Mouse (Mus musculus) cerebellum, adult 11 months (tissue): ENCODE measurements at regions not wholly inside any gene's neighbourhood (a gene's known extent, or its start where the extent isn't known, plus 50 kb on each side); places are given as distances from the start of the nearest gene placed in this dataset.

Source experiments
- DNase-seq: peaks from one replicate; pipeline ENCODE4 v3.0.0; 2022

DNA sequence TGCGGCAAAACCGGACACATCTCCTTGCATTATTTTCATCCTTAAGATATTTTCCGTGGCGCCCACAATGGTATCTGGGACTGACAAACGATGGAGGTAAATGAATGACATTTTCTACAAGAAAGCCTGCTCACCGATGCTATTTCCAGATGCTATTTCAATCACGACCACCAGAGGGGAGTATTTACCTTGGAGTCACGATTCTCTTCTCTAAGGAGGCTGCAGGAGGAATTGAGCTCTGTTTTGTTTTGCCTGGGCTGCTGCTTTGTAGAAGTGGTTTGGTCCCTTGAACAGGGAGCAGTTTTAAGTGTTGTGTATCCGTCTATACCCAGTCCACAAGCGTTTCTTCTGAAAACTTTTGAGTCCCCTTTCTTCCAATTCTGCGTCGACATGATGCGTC lies 128.7 kb upstream of the Itga1 start:
- peak; percentile 9 for DNase-seq

DNA sequence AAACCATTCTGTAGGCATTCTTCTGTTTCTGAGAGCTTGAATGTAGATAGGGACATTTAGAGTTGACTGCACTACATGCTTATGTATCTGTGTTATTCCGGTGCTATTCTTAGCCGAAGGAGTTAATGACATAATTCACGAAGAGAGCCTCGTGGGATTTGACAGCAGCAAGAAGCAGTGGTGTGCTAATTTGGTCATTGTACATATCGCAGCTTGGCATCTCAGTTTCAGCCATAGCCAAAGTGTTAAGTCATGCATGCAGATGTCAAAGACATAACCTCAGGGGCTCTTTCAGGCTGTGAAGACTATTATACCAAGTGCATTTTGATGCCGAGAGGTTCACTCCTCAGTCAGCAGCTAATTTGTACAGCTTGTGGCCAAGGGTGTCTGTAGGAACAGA lies 125.1 kb upstream of the Itga1 start:
- no peak for DNase-seq

GRCm38 (mm10) chr13:115219701-115220100 lies 117.9 kb upstream of the Itga1 start:
- no peak for DNase-seq

DNA sequence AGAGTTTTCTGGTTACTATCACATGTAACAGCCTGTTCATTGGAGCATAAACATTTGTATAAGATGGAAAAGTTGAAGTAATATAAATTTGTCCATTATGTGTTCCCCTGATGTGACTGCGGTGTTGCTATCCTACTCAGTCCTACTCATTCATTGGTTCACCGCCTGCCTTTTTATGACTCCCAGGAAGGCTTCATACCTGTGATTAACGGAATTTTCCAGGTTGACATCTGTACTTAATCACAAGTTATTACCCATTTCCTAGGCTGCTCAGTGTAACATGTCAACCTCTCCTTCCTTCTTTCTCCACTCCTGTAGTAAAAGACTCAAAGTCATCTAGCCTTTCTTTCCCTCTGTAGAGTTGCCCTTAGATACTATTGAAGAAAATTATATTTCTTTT lies 109.5 kb upstream of the Itga1 start:
- DNase-seq, result no peak

GRCm38 (mm10) chr13:115210643-115211208 lies 109.0 kb upstream of the Itga1 start:
- DNase-seq, result no peak

GRCm38 (mm10) chr13:115209402-115210192 lies 107.8 kb upstream of the Itga1 start:
- no peak for DNase-seq

- DNase-seq, result no peak
Measured at GRCm38 (mm10) chr13:115206723-115207122, 105.0 kb upstream of the Itga1 start.

DNA sequence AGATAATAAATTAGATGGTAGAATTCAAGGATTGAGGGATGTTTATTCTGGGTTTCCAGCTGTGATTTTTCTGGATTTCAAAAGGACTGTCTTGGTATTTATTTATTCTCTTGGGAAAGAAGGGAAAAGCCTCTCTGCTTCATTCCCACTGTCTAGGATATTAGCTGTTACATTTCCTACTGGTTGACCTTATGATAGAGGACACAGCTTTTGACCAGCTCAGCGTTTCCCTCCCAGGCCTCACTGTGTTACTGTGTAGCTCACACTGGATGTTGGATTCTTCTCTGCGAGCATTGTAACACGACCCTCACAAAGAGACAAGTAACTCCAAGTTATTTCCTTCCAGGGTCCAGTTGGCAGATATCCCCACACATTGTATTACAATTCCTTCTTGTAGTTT lies 97.4 kb upstream of the Itga1 start:
- no peak for DNase-seq

GRCm38 (mm10) chr13:115188066-115188465 lies 86.3 kb upstream of the Itga1 start:
- DNase-seq, result no peak

GRCm38 (mm10) chr13:115187356-115187755 lies 85.6 kb upstream of the Itga1 start:
- no peak for DNase-seq

GRCm38 (mm10) chr13:115182211-115182870 lies 80.6 kb upstream of the Itga1 start:
- no peak for DNase-seq

GRCm38 (mm10) chr13:115178175-115178917 lies 76.6 kb upstream of the Itga1 start:
- DNase-seq, result no peak

DNA sequence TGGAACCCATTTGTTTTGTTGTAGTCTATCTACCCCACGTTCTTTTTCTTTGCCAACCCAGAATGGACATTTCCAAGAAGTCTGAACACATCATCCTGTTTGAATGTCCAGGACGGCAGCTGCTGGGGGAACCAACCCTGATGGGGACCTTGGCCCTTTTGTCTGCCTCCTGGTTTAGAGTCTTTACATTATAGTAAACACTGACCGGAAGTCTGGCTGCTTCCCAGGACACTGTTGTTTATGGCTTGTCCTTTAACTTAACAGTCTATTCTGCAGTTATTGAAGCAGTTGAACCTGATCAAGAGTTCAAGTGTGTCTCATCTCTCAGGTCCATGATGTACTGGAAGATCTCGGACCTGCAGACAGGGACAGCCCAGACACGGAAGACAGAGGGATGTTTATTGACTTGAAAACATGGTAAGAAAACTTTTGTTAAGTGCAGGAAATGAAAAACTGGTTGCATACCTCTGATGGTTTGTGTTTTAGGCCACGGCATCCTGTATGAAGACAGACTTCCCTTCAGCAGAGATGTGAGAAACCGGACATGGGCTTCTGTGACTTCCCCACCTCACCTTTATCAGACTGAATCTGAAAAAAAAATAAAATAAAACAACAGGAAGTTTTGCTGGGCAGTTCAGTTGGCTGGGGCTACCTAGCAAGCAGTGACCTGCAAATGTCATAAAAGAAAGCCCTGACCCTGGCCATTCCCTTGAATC lies 69.7 kb upstream of the Itga1 start:
- no peak for DNase-seq

- DNase-seq, result no peak
Measured at GRCm38 (mm10) chr13:115165981-115166380, 64.2 kb upstream of the Itga1 start.

GRCm38 (mm10) chr13:115162689-115163413 lies 61.1 kb upstream of the Itga1 start:
- no peak for DNase-seq

DNA sequence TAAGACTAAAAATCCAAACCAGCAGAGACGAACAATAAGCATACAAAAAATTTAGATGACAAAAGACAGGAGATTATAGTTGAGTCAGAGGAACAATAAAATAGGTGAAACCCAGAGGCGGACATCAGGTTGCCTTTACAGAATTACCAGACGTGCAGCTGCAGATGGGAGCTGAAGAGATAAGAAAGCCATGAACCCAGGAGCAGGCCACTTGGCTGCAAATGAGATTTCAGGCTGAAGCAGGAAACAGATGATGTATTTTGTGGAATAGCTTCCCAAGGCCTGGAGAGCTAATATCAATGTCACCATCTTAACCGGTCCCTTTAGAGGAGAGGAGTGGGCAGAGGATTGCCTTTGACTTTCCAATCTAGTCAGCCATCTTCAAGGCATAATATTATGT lies 57.6 kb upstream of the Itga1 start:
- DNase-seq, result no peak
